Mouse (Mus musculus) left cerebral cortex, adult 2 months (tissue): ENCODE measurements around the gene Pyy. TPM values are rescaled to one million over a fixed set of nuclear protein-coding genes. Genes with fewer than 3 reads are reported as not detected.

Experiments
- DNase-seq, 2 experiments: peaks; one replicate each; pipeline ENCODE4 v3.0.0; 2021 to 2022; ENCODE audit warnings: low spot score in 2 of 2, mixed read lengths in 1 of 2; ENCODE audit errors: extremely low spot score in 1 of 2
- H3K27ac ChIP-seq: fragments of 200-600 bp; 2 replicates; pipeline ENCODE4 v1.8.1; 2022
- H3K4me3 ChIP-seq: fragments of 200-600 bp; 2 replicates; pipeline ENCODE4 v1.8.1; 2022
- CTCF ChIP-seq: fragments of 200-600 bp; IDR thresholded peaks from 2 replicates; pipeline ENCODE4 v1.8.1; 2022; ENCODE audit warnings: antibody characterized with exemption, mild to moderate bottlenecking, moderate library complexity
- intact Hi-C: fragments of 180-260 bp; cut with DNase I; formaldehyde crosslinking; loops from one replicate; pipeline ENCODE4 v1.15.1; 2025
- total RNA-seq, 2 experiments: library from RNA; stranded (reverse); gene quantifications; 2 replicates each; pipeline ENCODE4 v1.2.3; 2021

Pyy gene
- total RNA-seq, 2 experiments from 2014 or later, result not detected

DNA sequence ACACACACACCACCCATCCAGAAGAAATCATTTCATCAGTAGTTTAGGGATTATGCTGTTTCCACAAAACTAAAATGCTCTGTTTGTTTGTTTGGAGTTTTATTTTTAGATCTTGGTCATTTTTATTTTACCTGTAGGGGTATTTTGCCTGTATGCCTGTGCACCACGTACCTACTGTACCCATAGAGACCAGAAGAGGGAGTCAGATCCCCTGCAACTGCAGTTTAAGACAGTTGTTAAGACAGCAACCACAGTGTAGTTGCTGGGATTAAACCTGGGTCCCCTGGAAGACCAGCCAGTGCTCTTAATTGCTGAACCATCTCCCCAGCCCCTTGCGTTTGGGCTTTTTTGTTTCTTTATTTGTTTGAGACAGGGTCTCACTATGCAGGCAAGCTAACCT lies 38.7 kb downstream of the Pyy start:
- DNase-seq, result no peak
- Histone ChIP-seq H3K27ac (no peak overlapping the region), H3K4me3 (no peak overlapping the region)
- intact Hi-C loops, result no loop called here
- peak; percentile 57 for TF ChIP-seq CTCF

- DNase-seq, result no peak
- intact Hi-C loops, result no loop called here
- no peak overlapping the region for H3K27ac ChIP-seq
- no peak for TF ChIP-seq CTCF
- no peak overlapping the region for H3K4me3 ChIP-seq
These were observed 44.6 kb downstream of the Pyy start for GRCm38 (mm10) chr11:102063076-102063475.

DNA sequence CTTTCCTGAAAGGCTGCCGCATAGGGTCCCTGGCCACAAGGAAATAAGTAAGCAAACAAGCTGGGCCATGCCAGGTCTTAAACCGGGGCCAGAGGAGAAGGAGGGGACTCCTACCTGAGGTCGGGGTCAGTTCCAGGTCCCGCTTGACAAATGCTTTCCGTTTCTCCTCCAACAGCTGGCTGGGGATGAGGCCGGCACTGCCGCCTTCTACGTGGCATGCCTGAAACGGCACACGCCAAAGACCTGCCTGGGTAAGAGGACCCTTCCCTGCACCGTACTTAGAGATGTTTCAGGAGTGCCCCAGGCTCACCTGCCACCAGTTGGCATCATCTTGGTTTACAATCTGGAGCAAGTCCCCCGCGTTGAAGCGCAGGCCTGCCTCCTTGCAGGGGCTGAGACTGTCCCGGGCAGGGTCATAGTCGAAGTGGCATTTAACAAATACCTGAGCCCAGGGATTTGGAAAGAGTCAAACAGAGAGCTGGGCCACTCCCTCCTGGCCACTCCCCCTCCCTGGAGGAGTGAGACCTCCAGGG lies 45.6 kb downstream of the Pyy start:
- Histone ChIP-seq H3K27ac (no peak overlapping the region), H3K4me3 (no peak overlapping the region)
- intact Hi-C loops, result loop anchor here (1.0 kb wide), 2 partner anchors 26 to 76 kb away; partner anchors contain the start of gene Mpp2
- no peak for DNase-seq
- no peak for TF ChIP-seq CTCF

GRCm38 (mm10) chr11:102061236-102061940 lies 46.2 kb downstream of the Pyy start:
- intact Hi-C loops, result loop anchor here (1.0 kb wide), 2 partner anchors 27 to 77 kb away; partner anchors contain the start of gene Mpp2
- no peak overlapping the region for H3K27ac ChIP-seq
- TF ChIP-seq CTCF, result peak; percentile 98
- DNase-seq, result peak; percentile 76 to 80
- H3K4me3 ChIP-seq, result no peak overlapping the region

Other genes starting within 250 kb of the Pyy start
- gene Meox1, start 213.5 kb downstream of the Pyy start, total RNA-seq, result under 1 TPM; 0.50 to 0.91 TPM
- gene Sost, start 140.8 kb downstream of the Pyy start, total RNA-seq, result not detected
- not detected for gene Cfap97d1, start 123.6 kb downstream of the Pyy start, total RNA-seq
- gene Dusp3, start 120.8 kb downstream of the Pyy start, total RNA-seq, result 100 to 1,000 TPM; 206 to 220 TPM
- gene Mpp3, start 79.4 kb downstream of the Pyy start, total RNA-seq, result 10 to 100 TPM; 94.6 to 98.8 TPM
- gene Cd300lg, start 66.3 kb downstream of the Pyy start, total RNA-seq, result not detected
- gene Mpp2, start 19.3 kb downstream of the Pyy start, total RNA-seq, result 100 to 1,000 TPM; 146 to 157 TPM
- gene Ppy, start 6.5 kb downstream of the Pyy start, total RNA-seq, result not detected
- under 1 TPM in 1 of 2 experiments, not detected in 1; 0.11 TPM for gene Nags, start 37.7 kb upstream of the Pyy start, total RNA-seq
- gene Tmem101, start 48.6 kb upstream of the Pyy start, total RNA-seq, result 10 to 100 TPM; 20.8 to 23.0 TPM
- 10 to 100 TPM; 55.2 to 58.9 TPM for gene Lsm12, start 77.5 kb upstream of the Pyy start, total RNA-seq
- gene G6pc3, start 81.8 kb upstream of the Pyy start, total RNA-seq, result 10 to 100 TPM; 62.9 to 69.8 TPM
- 100 to 1,000 TPM; 286 to 315 TPM for gene Hdac5, start 122.3 kb upstream of the Pyy start, total RNA-seq
- gene BC030867, start 141.1 kb upstream of the Pyy start, total RNA-seq, result 1 to 10 TPM; 1.0 to 2.0 TPM
- gene Asb16, start 160.9 kb upstream of the Pyy start, total RNA-seq, result 1 to 10 TPM; 1.2 to 1.4 TPM
- 10 to 100 TPM; 66.6 to 74.4 TPM for gene Tmub2, start 177.1 kb upstream of the Pyy start, total RNA-seq
- 100 to 1,000 TPM; 236 to 242 TPM for gene Atxn7l3, start 188.8 kb upstream of the Pyy start, total RNA-seq
- gene Ubtf, start 211.9 kb upstream of the Pyy start, total RNA-seq, result 100 to 1,000 TPM; 131 to 141 TPM